ENCODE assay signal across 23 mouse cellular contexts in genomic region chr4:119093890-119094289, GRCm38 (mm10). TPM values are rescaled to one million over a fixed set of nuclear protein-coding genes. Genes with fewer than 3 reads are reported as not detected.
DNase-seq lines count a peak whose midpoint lies in the region; ATAC-seq and TF ChIP-seq lines count a peak whose summit lies in the region.
"Had no signal": no experiment of that assay in that cellular context is flagged by ENCODE, and none has a peak within 500 bp of the region (broad histone marks: within the 10 kb centered on the region; RNA-seq: fewer than 3 reads in every experiment).

No protein-coding gene starts in this region.

- no peaks in the 10 kb centered on the region for H3K9me3 ChIP-seq in hindbrain, embryonic 10.5 days
- no peaks in the 10 kb centered on the region for H3K9me3 ChIP-seq in hindbrain, embryonic 16.5 days (ENCODE audit: control insufficient read depth, low read length)
- no peaks in the 10 kb centered on the region for H3K9me3 ChIP-seq in midbrain, embryonic 10.5 days (replicated peaks)
- H3K9me3 ChIP-seq in midbrain, embryonic 14.5 days (ENCODE audit: control insufficient read depth, low read length) = no peaks in the 10 kb centered on the region
- H3K9me3 ChIP-seq in ES-Bruce4 (replicated peaks; ENCODE audit: control insufficient read depth, insufficient read depth, low read length, poor library complexity, severe bottlenecking) = no peaks in the 10 kb centered on the region
- H3K9me3 ChIP-seq: embryonic facial prominence, embryonic 13.5 days; embryonic facial prominence, embryonic 15.5 days; forebrain, embryonic 10.5 days; forebrain, embryonic 12.5 days had no signal

- H3K4me1 ChIP-seq in hindbrain, embryonic 10.5 days (replicated peaks) = peaks cover 32% of the 10 kb centered on the region
- no peaks in the 10 kb centered on the region for H3K4me1 ChIP-seq in hindbrain, embryonic 16.5 days (ENCODE audit: control insufficient read depth, insufficient read depth, low read depth, low read length)
- peaks cover 19% of the 10 kb centered on the region for H3K4me1 ChIP-seq in midbrain, embryonic 10.5 days
- H3K4me1 ChIP-seq in midbrain, embryonic 14.5 days (ENCODE audit: control insufficient read depth, insufficient read depth, low read length) = no peaks in the 10 kb centered on the region
- H3K4me1 ChIP-seq in ES-Bruce4 (ENCODE audit: control insufficient read depth, insufficient read depth, low read length) = peaks cover 5% of the 10 kb centered on the region
- H3K4me1 ChIP-seq: embryonic facial prominence, embryonic 15.5 days; forebrain, embryonic 12.5 days had no signal

- TF ChIP-seq CTCF in ES-Bruce4 (IDR thresholded peaks at IDR 0.05; ENCODE audit: low read depth, low read length) = no peak

- WGBS in hindbrain, embryonic 10.5 days = 74% methylated on average over 7 of the region's 7 CpGs
- WGBS in hindbrain, embryonic 16.5 days = 60% methylated on average over 7 of the region's 7 CpGs
- 82% methylated on average over 7 of the region's 7 CpGs for WGBS in midbrain, embryonic 10.5 days
- 75% methylated on average over 7 of the region's 7 CpGs for WGBS in midbrain, embryonic 14.5 days

- no peak overlapping the region for H3K9ac ChIP-seq in hindbrain, embryonic 16.5 days (ENCODE audit: low read depth, low read length)
- no peak overlapping the region for H3K9ac ChIP-seq in midbrain, embryonic 14.5 days (replicated peaks; ENCODE audit: low read length)
- no peak overlapping the region for H3K9ac ChIP-seq in ES-Bruce4 (ENCODE audit: low read depth, poor library complexity, severe bottlenecking)
- H3K9ac ChIP-seq: embryonic facial prominence, embryonic 13.5 days; embryonic facial prominence, embryonic 15.5 days; forebrain, embryonic 12.5 days had no signal

- no peak overlapping the region for H3K4me2 ChIP-seq in hindbrain, embryonic 16.5 days (ENCODE audit: low read length)
- no peak overlapping the region for H3K4me2 ChIP-seq in midbrain, embryonic 14.5 days (ENCODE audit: low read length)
- H3K4me2 ChIP-seq: embryonic facial prominence, embryonic 13.5 days; embryonic facial prominence, embryonic 15.5 days; forebrain, embryonic 12.5 days had no signal

- H3K27me3 ChIP-seq in hindbrain, embryonic 10.5 days (ENCODE audit: insufficient read depth, poor library complexity, severe bottlenecking) = 0 out of 2 replicates have a peak, but pooled peaks cover 4% of the 10 kb centered on the region
- no peaks in the 10 kb centered on the region for H3K27me3 ChIP-seq in hindbrain, embryonic 16.5 days (replicated peaks; ENCODE audit: control insufficient read depth, insufficient read depth, low read length)
- no peaks in the 10 kb centered on the region for H3K27me3 ChIP-seq in midbrain, embryonic 10.5 days (ENCODE audit: low read depth, poor library complexity, severe bottlenecking)
- no peaks in the 10 kb centered on the region for H3K27me3 ChIP-seq in midbrain, embryonic 14.5 days (ENCODE audit: control insufficient read depth, insufficient read depth, low read length)
- no peaks in the 10 kb centered on the region for H3K27me3 ChIP-seq in ES-Bruce4 (ENCODE audit: control insufficient read depth, insufficient read depth, low read length, poor library complexity, severe bottlenecking)
- H3K27me3 ChIP-seq: embryonic facial prominence, embryonic 13.5 days; embryonic facial prominence, embryonic 15.5 days; forebrain, embryonic 12.5 days had no signal

- peak; percentile 91 for TF ChIP-seq EP300 in ES-Bruce4 (IDR thresholded peaks at IDR 0.05; ENCODE audit: insufficient read depth, low read depth, low read length)

- no peak for TF ChIP-seq POLR2A in ES-Bruce4 (IDR thresholded peaks at IDR 0.05; ENCODE audit: insufficient read depth, low read length)

- H3K4me3 ChIP-seq in hindbrain, embryonic 10.5 days = no peak overlapping the region
- no peak overlapping the region for H3K4me3 ChIP-seq in hindbrain, embryonic 16.5 days (ENCODE audit: low read length)
- no peak overlapping the region for H3K4me3 ChIP-seq in midbrain, embryonic 10.5 days
- H3K4me3 ChIP-seq in midbrain, embryonic 14.5 days (replicated peaks; ENCODE audit: low read depth, low read length) = no peak overlapping the region
- H3K4me3 ChIP-seq in ES-Bruce4 (ENCODE audit: low read depth, low read length) = no peak overlapping the region
- H3K4me3 ChIP-seq: embryonic facial prominence, embryonic 13.5 days; embryonic facial prominence, embryonic 15.5 days; erythroblast, embryonic 14.5 days; forebrain, embryonic 10.5 days; forebrain, embryonic 12.5 days had no signal

- 0 out of 2 replicates have a peak overlapping the region, but pooled peaks have one; percentile 54 for H3K27ac ChIP-seq in hindbrain, embryonic 10.5 days
- H3K27ac ChIP-seq in hindbrain, embryonic 16.5 days (ENCODE audit: low read depth, low read length) = no peak overlapping the region
- H3K27ac ChIP-seq in midbrain, embryonic 10.5 days (replicated peaks) = peak overlapping the region; percentile 28; the same call in 1 of the 2 replicates
- no peak overlapping the region for H3K27ac ChIP-seq in midbrain, embryonic 14.5 days (replicated peaks; ENCODE audit: low read depth, low read length)
- H3K27ac ChIP-seq in ES-Bruce4 (ENCODE audit: insufficient read depth, low read length) = no peak overlapping the region
- H3K27ac ChIP-seq: embryonic facial prominence, embryonic 13.5 days; embryonic facial prominence, embryonic 15.5 days; forebrain, embryonic 12.5 days had no signal

- no peak for DNase-seq in hindbrain, embryonic 10.5 days (ENCODE audit: low spot score)
- no peak for DNase-seq in midbrain, embryonic 10.5 days (ENCODE audit: low spot score)
- no peak for DNase-seq in midbrain, embryonic 14.5 days
- DNase-seq: adrenal gland, adult 2 months; adrenal gland, postnatal 10 days; adrenal gland, postnatal 25 days; cerebellum, adult 11 months; cerebellum, adult 18-20 months; cerebellum, adult 8-10 months; cerebellum, adult 9-11 months; cerebellum, postnatal 14 days; cerebellum, postnatal 36 days; embryo, embryonic 11 days had no signal

- ATAC-seq in hindbrain, embryonic 16.5 days = no peak
- ATAC-seq in midbrain, embryonic 14.5 days (ENCODE audit: low FRiP score, low TSS enrichment) = no peak
- no peak for ATAC-seq in monocyte, adult 5-6 weeks (replicated peaks; ENCODE audit: insufficient number of reproducible peaks, low FRiP score, low TSS enrichment, poor library complexity, severe bottlenecking)
- ATAC-seq: forebrain, embryonic 14.5 days; forebrain, embryonic 16.5 days had no signal

- no peaks in the 10 kb centered on the region for H3K36me3 ChIP-seq in hindbrain, embryonic 10.5 days
- no peaks in the 10 kb centered on the region for H3K36me3 ChIP-seq in hindbrain, embryonic 16.5 days (ENCODE audit: control insufficient read depth, insufficient read depth, low read length)
- H3K36me3 ChIP-seq in midbrain, embryonic 10.5 days = no peaks in the 10 kb centered on the region
- H3K36me3 ChIP-seq in midbrain, embryonic 14.5 days (ENCODE audit: control insufficient read depth, insufficient read depth, low read length) = no peaks in the 10 kb centered on the region
- no peaks in the 10 kb centered on the region for H3K36me3 ChIP-seq in ES-Bruce4 (ENCODE audit: control insufficient read depth, insufficient read depth, low read length, poor library complexity, severe bottlenecking)
- H3K36me3 ChIP-seq: embryonic facial prominence, embryonic 13.5 days; embryonic facial prominence, embryonic 15.5 days; forebrain, embryonic 10.5 days; forebrain, embryonic 12.5 days had no signal

RNA-seq across cellular contexts. Expression of gene Slc2a1, which starts 14.6 kb away (rescaled TPM):
- polyA plus RNA-seq in hindbrain, embryonic 10.5 days (2016; fragmentation: Nextera tagmentation; extraction: Ambion mirVana) = 153 and 228 TPM in 2 replicates
- 100 and 106 TPM in 2 replicates for polyA plus RNA-seq in hindbrain, embryonic 16.5 days (2015; fragmentation: Nextera tagmentation; extraction: Ambion mirVana)
- polyA plus RNA-seq in midbrain, embryonic 10.5 days (2016; fragmentation: Nextera tagmentation; extraction: Ambion mirVana) = 212 and 273 TPM in 2 replicates
- polyA plus RNA-seq in midbrain, embryonic 14.5 days (2014; fragmentation: Nextera tagmentation; extraction: Ambion mirVana) = 61.3 and 94.4 TPM in 2 replicates
- 682 and 697 TPM in 2 replicates for polyA plus RNA-seq in ES-Bruce4 (2011; ENCODE audit: insufficient read depth, insufficient read length, low read depth, missing spikeins)
- total RNA-seq in monocyte, adult 5-6 weeks (2017) = 25.2 to 35.8 TPM (median 30.1 TPM) in 3 replicates

Comparison
In these comparisons a context has a peak if more than half of its experiments do, and no peak if none do; other contexts are left out.
1. H3K27ac ChIP-seq: peak in hindbrain, embryonic 10.5 days (single experiment) and midbrain, embryonic 10.5 days (single experiment); none in hindbrain, embryonic 16.5 days (single experiment), midbrain, embryonic 14.5 days (single experiment) and ES-Bruce4 (single experiment).